ENCODE assay signal across 10 mouse cellular contexts in genomic region chr15:100042048-100042400, GRCm38 (mm10). TPM values are rescaled to one million over a fixed set of nuclear protein-coding genes. Genes with fewer than 3 reads are reported as not detected.
DNase-seq lines count a peak whose midpoint lies in the region; ATAC-seq lines count a peak whose summit lies in the region.
"Had no signal": no experiment of that assay in that cellular context is flagged by ENCODE, and none has a peak within 500 bp of the region (broad histone marks: within the 10 kb centered on the region; RNA-seq: fewer than 3 reads in every experiment).

No protein-coding gene starts in this region.

- peaks cover 3% of the 10 kb centered on the region; the same call in 1 of the 2 replicates for H3K36me3 ChIP-seq in heart, embryonic 14.5 days (ENCODE audit: control insufficient read depth, insufficient read depth, low read length)
- peaks cover 2% of the 10 kb centered on the region; the same call in 1 of the 2 replicates for H3K36me3 ChIP-seq in embryonic facial prominence, embryonic 15.5 days
- no peaks in the 10 kb centered on the region for H3K36me3 ChIP-seq in liver, embryonic 16.5 days (ENCODE audit: control insufficient read depth, insufficient read depth)
- H3K36me3 ChIP-seq in kidney, embryonic 16.5 days (ENCODE audit: insufficient read depth, low read length): no peaks in the 10 kb centered on the region
- H3K36me3 ChIP-seq: limb, embryonic 15.5 days had no signal

- ATAC-seq in heart, embryonic 14.5 days (ENCODE audit: insufficient number of reproducible peaks, insufficient read depth, low FRiP score, low read depth): no peak
- ATAC-seq in CD4-positive, CD25-positive, alpha-beta regulatory T cell, adult 4 months: peak; percentile 46
- ATAC-seq in embryonic facial prominence, embryonic 15.5 days (ENCODE audit: insufficient number of reproducible peaks, low FRiP score, low TSS enrichment, low read depth): no peak
- no peak for ATAC-seq in liver, embryonic 16.5 days (ENCODE audit: low read depth)
- ATAC-seq in kidney, embryonic 16.5 days (ENCODE audit: low FRiP score, low TSS enrichment): no peak

- H3K4me1 ChIP-seq in heart, embryonic 14.5 days (ENCODE audit: control insufficient read depth in 2 of 2, insufficient read depth in 2 of 2, low read length in 2 of 2): peaks cover 17 to 35% of the 10 kb centered on the region in 2 experiments
- H3K4me1 ChIP-seq in embryonic facial prominence, embryonic 15.5 days: peaks cover 43% of the 10 kb centered on the region
- peaks cover 25% of the 10 kb centered on the region for H3K4me1 ChIP-seq in liver, embryonic 16.5 days (ENCODE audit: control insufficient read depth, low read depth, low read length)
- H3K4me1 ChIP-seq in kidney, embryonic 16.5 days (ENCODE audit: insufficient read depth, low read length): peaks cover 41% of the 10 kb centered on the region

- DNase-seq in heart, postnatal 4 days: no peak
- no peak for DNase-seq in ovary, postnatal 14 days (ENCODE audit: low spot score)
- DNase-seq in layer of hippocampus, adult 18-20 months (ENCODE audit: low spot score in 2 of 2): no peak

- no peak overlapping the region for H3K4me3 ChIP-seq in heart, embryonic 14.5 days (ENCODE audit: control insufficient read depth in 1 of 2, insufficient read depth in 1 of 2, low read depth in 1 of 2, low read length in 2 of 2)
- no peak overlapping the region for H3K4me3 ChIP-seq in embryonic facial prominence, embryonic 15.5 days (replicated peaks)
- H3K4me3 ChIP-seq in liver, embryonic 16.5 days (ENCODE audit: low read depth, low read length): no peak overlapping the region
- H3K4me3 ChIP-seq in kidney, embryonic 16.5 days (ENCODE audit: low read length): no peak overlapping the region
- H3K4me3 ChIP-seq: limb, embryonic 15.5 days had no signal

- WGBS in heart, embryonic 14.5 days: 45% methylated on average over 9 of the region's 9 CpGs
- WGBS in embryonic facial prominence, embryonic 15.5 days: 73% methylated on average over 9 of the region's 9 CpGs
- WGBS in liver, embryonic 16.5 days (ENCODE audit: insufficient replicate concordance): 42% methylated on average over 9 of the region's 9 CpGs
- 67% methylated on average over 9 of the region's 9 CpGs for WGBS in kidney, embryonic 16.5 days

- H3K9me3 ChIP-seq in heart, embryonic 14.5 days (ENCODE audit: control insufficient read depth, low read length): no peaks in the 10 kb centered on the region
- H3K9me3 ChIP-seq in embryonic facial prominence, embryonic 15.5 days (replicated peaks): no peaks in the 10 kb centered on the region
- H3K9me3 ChIP-seq in liver, embryonic 16.5 days (replicated peaks; ENCODE audit: control insufficient read depth, low read length): no peaks in the 10 kb centered on the region
- no peaks in the 10 kb centered on the region for H3K9me3 ChIP-seq in kidney, embryonic 16.5 days (ENCODE audit: low read length)
- H3K9me3 ChIP-seq: G1E; limb, embryonic 15.5 days had no signal

- no peaks in the 10 kb centered on the region for H3K27me3 ChIP-seq in heart, embryonic 14.5 days (ENCODE audit: control insufficient read depth, insufficient read depth, low read length)
- H3K27me3 ChIP-seq in embryonic facial prominence, embryonic 15.5 days: no peaks in the 10 kb centered on the region
- H3K27me3 ChIP-seq in liver, embryonic 16.5 days (ENCODE audit: control insufficient read depth, insufficient read depth, low read depth, low read length): peaks cover 14% of the 10 kb centered on the region
- no peaks in the 10 kb centered on the region for H3K27me3 ChIP-seq in kidney, embryonic 16.5 days (ENCODE audit: insufficient read depth, low read length)

- H3K27ac ChIP-seq in heart, embryonic 14.5 days (replicated peaks in 1 of 2; ENCODE audit: control insufficient read depth in 1 of 2, insufficient read depth in 1 of 2, low read depth in 2 of 2, low read length in 2 of 2): peak overlapping the region in 1 of 2 experiments; percentile 20; a peak in 1 of 4 replicates
- H3K27ac ChIP-seq in embryonic facial prominence, embryonic 15.5 days (replicated peaks): peak overlapping the region; percentile 61
- no peak overlapping the region for H3K27ac ChIP-seq in liver, embryonic 16.5 days (ENCODE audit: low read length)
- H3K27ac ChIP-seq in kidney, embryonic 16.5 days (ENCODE audit: low read length): no peak overlapping the region
- H3K27ac ChIP-seq: limb, embryonic 15.5 days had no signal

- H3K4me2 ChIP-seq in heart, embryonic 14.5 days (ENCODE audit: low read length): 0 out of 2 replicates have a peak overlapping the region, but pooled peaks have one; percentile 82
- H3K4me2 ChIP-seq in embryonic facial prominence, embryonic 15.5 days (replicated peaks): peak overlapping the region; percentile 27
- 0 out of 2 replicates have a peak overlapping the region, but pooled peaks have one; percentile 23 for H3K4me2 ChIP-seq in liver, embryonic 16.5 days (ENCODE audit: low read depth, low read length)
- no peak overlapping the region for H3K4me2 ChIP-seq in kidney, embryonic 16.5 days (replicated peaks; ENCODE audit: low read depth, low read length)
- H3K4me2 ChIP-seq: limb, embryonic 15.5 days had no signal

- peak overlapping the region; percentile 32; the same call in 1 of the 2 replicates for H3K9ac ChIP-seq in heart, embryonic 14.5 days (ENCODE audit: low read length)
- no peak overlapping the region for H3K9ac ChIP-seq in embryonic facial prominence, embryonic 15.5 days
- no peak overlapping the region for H3K9ac ChIP-seq in liver, embryonic 16.5 days (ENCODE audit: low read depth, low read length)
- H3K9ac ChIP-seq in kidney, embryonic 16.5 days (replicated peaks; ENCODE audit: low read length): no peak overlapping the region
- H3K9ac ChIP-seq: limb, embryonic 15.5 days had no signal

RNA-seq across cellular contexts. Expression of gene Dip2b, which starts 3.6 kb away (rescaled TPM):
- polyA plus RNA-seq in heart, embryonic 14.5 days (2014; fragmentation: Nextera tagmentation; extraction: Ambion mirVana): 20.2 and 20.3 TPM in 2 replicates
- total RNA-seq in heart, postnatal 4 days (2021): 10 to 100 TPM; 38.7 to 39.2 TPM
- polyA plus RNA-seq in CD4-positive, CD25-positive, alpha-beta regulatory T cell, adult 4 months (2017; shearing (Covaris generic)): 10 to 100 TPM; 14.8 to 17.1 TPM
- 11.2 and 11.5 TPM in 2 replicates for polyA plus RNA-seq in embryonic facial prominence, embryonic 15.5 days (2015; fragmentation: Nextera tagmentation; extraction: Ambion mirVana)
- 2.4 and 3.0 TPM in 2 replicates for polyA plus RNA-seq in liver, embryonic 16.5 days (2015; fragmentation: Nextera tagmentation; extraction: Ambion mirVana)
- polyA plus RNA-seq in kidney, embryonic 16.5 days (2015; fragmentation: Nextera tagmentation; extraction: Ambion mirVana): 8.8 and 11.0 TPM in 2 replicates
- total RNA-seq in layer of hippocampus, adult 18-20 months (2021): 10 to 100 TPM; 50.5 to 50.8 TPM
